Mouse (Mus musculus) limb, embryonic 14.5 days (tissue): Measurements from ENCODE around the gene Fndc9. TPM values are rescaled to one million over a fixed set of nuclear protein-coding genes. Genes with fewer than 3 reads are reported as not detected.

Experiments used
- ATAC-seq: fragments of 200-750 bp; cut with Nextera tagmentation; 2 replicates; pipeline ENCODE4 v1.8.0; 2017; ENCODE audit warnings: low read depth, moderate number of reproducible peaks, moderate TSS enrichment; ENCODE audit not compliant: low FRiP score
- DNase-seq: peaks from one replicate; pipeline ENCODE4 v3.0.0-alpha.2; 2015; ENCODE audit warnings: low spot score
- H3K27ac ChIP-seq: fragments of 300-500 bp; sonication (generic); replicated peaks from 2 replicates; pipeline ENCODE4 v1.5.1; 2014; ENCODE audit warnings: low read depth, mild to moderate bottlenecking, low read length, moderate library complexity, mixed read lengths
- H3K27me3 ChIP-seq: fragments of 300-500 bp; sonication (generic); 2 replicates; pipeline ENCODE4 v1.6.1; 2014; ENCODE audit warnings: low read length, mixed read lengths; ENCODE audit not compliant: control insufficient read depth, insufficient read depth
- H3K36me3 ChIP-seq: fragments of 300-500 bp; sonication (generic); 2 replicates; pipeline ENCODE4 v1.6.1; 2014; ENCODE audit warnings: mild to moderate bottlenecking, low read length, moderate library complexity, mixed read lengths; ENCODE audit not compliant: control insufficient read depth, insufficient read depth
- H3K4me1 ChIP-seq: fragments of 300-500 bp; sonication (generic); 2 replicates; pipeline ENCODE4 v1.6.1; 2014; ENCODE audit warnings: antibody characterized with exemption, low read length, mixed read lengths; ENCODE audit not compliant: control insufficient read depth, insufficient read depth
- H3K4me2 ChIP-seq: fragments of 300-500 bp; sonication (generic); replicated peaks from 2 replicates; pipeline ENCODE4 v1.6.1; 2014; ENCODE audit warnings: low read depth, mild to moderate bottlenecking, low read length, moderate library complexity; ENCODE audit not compliant: severe bottlenecking
- H3K4me3 ChIP-seq: fragments of 300-500 bp; sonication (generic); replicated peaks from 2 replicates; pipeline ENCODE4 v1.5.1; 2014; ENCODE audit warnings: low read length
- H3K9ac ChIP-seq: fragments of 300-500 bp; sonication (generic); 2 replicates; pipeline ENCODE4 v1.6.1; 2014; ENCODE audit warnings: mild to moderate bottlenecking, low read depth, low read length, moderate library complexity; ENCODE audit not compliant: severe bottlenecking
- H3K9me3 ChIP-seq: fragments of 300-500 bp; sonication (generic); 2 replicates; pipeline ENCODE4 v1.6.1; 2016; ENCODE audit warnings: low read length; ENCODE audit not compliant: control insufficient read depth
- POLR2A ChIP-seq: fragments of 200-500 bp; IDR thresholded peaks from 2 replicates; pipeline ENCODE4 v1.8.0; 2012; ENCODE audit warnings: inconsistent platforms, mild to moderate bottlenecking, moderate library complexity, borderline replicate concordance; ENCODE audit not compliant: insufficient read depth, insufficient read length; ENCODE audit errors: extremely low read depth
- WGBS: fragments of 180-500 bp; shearing (Covaris S2); extraction: QIAGEN DNeasy Blood & Tissue Kit; methylation state at CpG from one replicate; pipeline ENCODE4 v1.1.7; 2014; 5-methylcytosine and 5-hydroxymethylcytosine counted together
- polyA plus RNA-seq, 2 experiments: library from polyadenylated mRNA; depleted of rRNA in 1 of 2; stranded (reverse) in 1 of 2; unstranded in 1 of 2; fragments of >200 nt; fragmentation: Nextera tagmentation in 1 of 2; extraction: Ambion mirVana in 1 of 2; gene quantifications; 2 replicates each; pipeline versions ENCODE4 v1.2.1 to v1.2.3; 2012 to 2014

The Fndc9 gene
- polyA plus RNA-seq, 2 experiments = 0.06 TPM; not detected in 1

DNA sequence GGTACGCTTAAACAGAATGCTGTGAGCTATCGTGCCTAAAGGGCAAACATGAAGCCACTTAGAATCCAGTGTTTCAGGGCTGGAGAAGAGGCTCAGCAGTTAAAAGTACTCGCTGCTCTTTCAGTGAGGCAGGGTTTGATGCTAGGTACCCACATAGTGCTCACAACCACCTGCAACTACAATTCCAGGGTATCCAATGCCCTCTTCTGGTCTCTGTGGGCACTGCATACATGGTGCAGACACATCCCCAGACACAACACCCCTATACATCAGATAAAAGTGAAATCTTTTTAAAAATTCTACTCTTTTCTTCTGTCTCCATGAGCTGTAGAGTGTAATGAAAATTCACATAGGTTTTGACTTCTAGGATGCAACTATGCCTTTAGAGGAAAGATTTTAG lies 38.6 kb downstream of the Fndc9 start:
- H3K27me3 ChIP-seq = no peaks in the 10 kb centered on the region
- DNase-seq (no peak), ATAC-seq (no peak)
- peaks cover 8% of the 10 kb centered on the region for H3K36me3 ChIP-seq
- H3K4me2 ChIP-seq = no peak overlapping the region
- H3K9me3 ChIP-seq = no peaks in the 10 kb centered on the region
- H3K27ac ChIP-seq = no peak overlapping the region
- WGBS = 88% methylated on average over 3 of the region's 3 CpGs
- no peak overlapping the region for H3K9ac ChIP-seq
- no peak overlapping the region for H3K4me3 ChIP-seq
- no peaks in the 10 kb centered on the region for H3K4me1 ChIP-seq
- TF ChIP-seq POLR2A = no peak

- WGBS = 4% methylated on average over 4 of the region's 6 CpGs
- TF ChIP-seq POLR2A = no peak
- Histone ChIP-seq H3K27ac (no peak overlapping the region), H3K4me3 (no peak overlapping the region), H3K9ac (no peak overlapping the region), H3K27me3 (no peaks in the 10 kb centered on the region), H3K36me3 (peaks cover 6% of the 10 kb centered on the region), H3K9me3 (no peaks in the 10 kb centered on the region), H3K4me2 (no peak overlapping the region), H3K4me1 (no peaks in the 10 kb centered on the region)
- DNase-seq (peak; percentile 62), ATAC-seq (peak; percentile 84)
Observed at GRCm38 (mm10) chr11:46275302-46275701, 40.0 kb downstream of the Fndc9 start.

GRCm38 (mm10) chr11:46276168-46276567 lies 40.8 kb downstream of the Fndc9 start:
- H3K9me3 ChIP-seq = no peaks in the 10 kb centered on the region
- no peak overlapping the region for H3K4me2 ChIP-seq
- no peak for TF ChIP-seq POLR2A
- ATAC-seq (no peak), DNase-seq (no peak)
- no peaks in the 10 kb centered on the region for H3K4me1 ChIP-seq
- no peaks in the 10 kb centered on the region for H3K27me3 ChIP-seq
- no peak overlapping the region for H3K27ac ChIP-seq
- H3K36me3 ChIP-seq = peaks cover 6% of the 10 kb centered on the region
- no peak overlapping the region for H3K4me3 ChIP-seq
- 92% methylated on average over 8 of the region's 8 CpGs for WGBS
- no peak overlapping the region for H3K9ac ChIP-seq

DNA sequence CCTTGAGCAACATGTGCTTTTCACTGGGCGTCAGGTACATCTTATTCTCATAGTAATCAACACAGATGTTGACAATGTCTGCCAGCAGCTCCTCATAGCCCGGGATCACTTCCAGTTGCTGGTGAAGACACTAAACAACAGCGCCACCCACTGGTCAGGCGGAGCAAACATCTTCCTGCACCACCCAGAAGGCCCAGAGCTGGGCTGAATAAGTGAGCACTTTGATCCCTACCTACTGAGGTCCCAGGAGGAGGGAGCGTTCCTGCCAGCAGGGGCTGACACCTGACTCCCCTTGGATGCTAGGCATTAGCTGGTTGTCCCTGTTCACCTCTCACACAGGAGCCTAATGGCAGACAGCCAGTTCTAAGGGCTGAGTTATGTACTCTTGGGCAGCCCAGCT lies 41.4 kb downstream of the Fndc9 start:
- Histone ChIP-seq H3K4me3 (no peak overlapping the region), H3K27ac (no peak overlapping the region), H3K36me3 (peaks cover 6% of the 10 kb centered on the region), H3K4me1 (no peaks in the 10 kb centered on the region), H3K9me3 (no peaks in the 10 kb centered on the region), H3K9ac (no peak overlapping the region), H3K27me3 (no peaks in the 10 kb centered on the region), H3K4me2 (no peak overlapping the region)
- DNase-seq (no peak), ATAC-seq (no peak)
- TF ChIP-seq POLR2A = no peak
- 43% methylated on average over 5 of the region's 5 CpGs for WGBS

DNA sequence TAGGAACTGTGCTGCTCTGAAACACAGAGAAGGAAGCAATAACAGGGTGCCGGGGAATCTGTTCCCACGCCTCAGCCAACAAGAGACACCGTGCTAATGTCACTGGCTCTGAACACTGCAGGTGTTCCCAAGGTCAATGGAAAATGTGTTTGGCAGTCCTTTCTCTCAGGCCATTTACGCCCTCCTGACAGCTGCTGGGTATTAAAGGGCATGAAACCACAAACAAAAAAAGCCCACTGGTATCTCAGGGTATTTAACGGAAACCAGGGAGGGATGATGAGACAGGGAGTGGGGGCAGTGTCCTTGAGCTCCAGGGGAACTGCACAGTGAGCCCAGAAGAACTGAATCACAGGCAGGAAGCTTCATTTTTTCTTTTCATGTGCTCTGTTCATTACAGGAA lies 42.8 kb downstream of the Fndc9 start:
- no peaks in the 10 kb centered on the region for H3K9me3 ChIP-seq
- no peaks in the 10 kb centered on the region for H3K4me1 ChIP-seq
- no peak overlapping the region for H3K27ac ChIP-seq
- WGBS = 69% methylated on average over 5 of the region's 5 CpGs
- TF ChIP-seq POLR2A = no peak
- H3K27me3 ChIP-seq = no peaks in the 10 kb centered on the region
- no peak overlapping the region for H3K4me2 ChIP-seq
- H3K36me3 ChIP-seq = peaks cover 9% of the 10 kb centered on the region
- no peak overlapping the region for H3K9ac ChIP-seq
- H3K4me3 ChIP-seq = no peak overlapping the region
- DNase-seq = no peak
- ATAC-seq = no peak

DNA sequence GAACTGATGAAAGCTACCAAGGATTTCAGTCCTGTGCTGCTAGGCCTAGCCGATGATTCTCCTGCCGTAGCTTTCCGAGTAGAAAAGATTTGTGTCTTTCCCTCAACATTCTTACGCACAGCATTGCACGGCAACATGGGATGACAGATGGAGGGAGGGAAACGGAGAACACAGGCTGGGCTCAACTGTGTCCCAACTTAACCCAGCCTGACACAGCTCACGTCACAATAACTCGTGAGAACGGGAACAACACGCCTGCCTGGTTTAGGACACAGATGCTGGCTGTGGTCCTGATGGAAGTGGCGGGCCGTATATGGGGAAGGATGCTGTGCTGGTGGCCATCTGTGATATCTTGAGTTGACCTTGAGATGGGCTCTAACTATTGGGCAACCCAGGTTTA lies 43.4 kb downstream of the Fndc9 start:
- Histone ChIP-seq H3K27me3 (no peaks in the 10 kb centered on the region), H3K9ac (no peak overlapping the region), H3K4me2 (no peak overlapping the region), H3K27ac (no peak overlapping the region), H3K4me1 (no peaks in the 10 kb centered on the region), H3K9me3 (no peaks in the 10 kb centered on the region), H3K36me3 (peaks cover 11% of the 10 kb centered on the region), H3K4me3 (no peak overlapping the region)
- no peak for ATAC-seq
- DNase-seq = no peak
- WGBS = 91% methylated on average over 12 of the region's 12 CpGs
- TF ChIP-seq POLR2A = no peak
